Mouse (Mus musculus): ENCODE data around the gene Gramd1c. TPM values are rescaled to one million over a fixed set of nuclear protein-coding genes. Genes with fewer than 3 reads are reported as not detected.

The Gramd1c gene
- polyA plus RNA-seq, 1 experiment from 2014 or later: 3.1 TPM

GRCm38 (mm10) chr16:43958038-43958437 lies 105.1 kb downstream of the Gramd1c start:
- Histone ChIP-seq H3K9ac (ENCODE audit: low read depth, low read length) (no peak overlapping the region), H3K27me3 (replicated peaks; ENCODE audit: control insufficient read depth, insufficient read depth, low read length) (no peaks in the 10 kb centered on the region), H3K9me3 (ENCODE audit: control insufficient read depth, low read length) (no peaks in the 10 kb centered on the region), H3K4me2 (ENCODE audit: low read length) (no peak overlapping the region), H3K4me3 (ENCODE audit: low read length) (no peak overlapping the region), H3K36me3 (ENCODE audit: control insufficient read depth, insufficient read depth, low read length) (no peaks in the 10 kb centered on the region), H3K4me1 (ENCODE audit: control insufficient read depth, insufficient read depth, low read depth, low read length) (no peaks in the 10 kb centered on the region), H3K27ac (ENCODE audit: low read depth, low read length) (no peak overlapping the region)
- whole genome bisulfite sequencing: 84% methylated on average over 4 of the region's 4 CpGs
- ATAC-seq: no peak

- no peaks in the 10 kb centered on the region for H3K27me3 ChIP-seq (replicated peaks; ENCODE audit: control insufficient read depth, insufficient read depth, low read length)
- H3K4me2 ChIP-seq (ENCODE audit: low read length): no peak overlapping the region
- no peaks in the 10 kb centered on the region for H3K36me3 ChIP-seq (ENCODE audit: control insufficient read depth, insufficient read depth, low read length)
- H3K27ac ChIP-seq (ENCODE audit: low read depth, low read length): no peak overlapping the region
- no peaks in the 10 kb centered on the region for H3K4me1 ChIP-seq (ENCODE audit: control insufficient read depth, insufficient read depth, low read depth, low read length)
- no peak overlapping the region for H3K4me3 ChIP-seq (ENCODE audit: low read length)
- H3K9me3 ChIP-seq (ENCODE audit: control insufficient read depth, low read length): no peaks in the 10 kb centered on the region
- WGBS: 87% methylated on average over 6 of the region's 6 CpGs
- ATAC-seq: no peak
- no peak overlapping the region for H3K9ac ChIP-seq (ENCODE audit: low read depth, low read length)
Measured at GRCm38 (mm10) chr16:43954913-43955312, 108.2 kb downstream of the Gramd1c start.

- no peaks in the 10 kb centered on the region for H3K9me3 ChIP-seq (ENCODE audit: control insufficient read depth, low read length)
- no peak overlapping the region for H3K9ac ChIP-seq (ENCODE audit: low read depth, low read length)
- no peaks in the 10 kb centered on the region for H3K36me3 ChIP-seq (ENCODE audit: control insufficient read depth, insufficient read depth, low read length)
- no peaks in the 10 kb centered on the region for H3K27me3 ChIP-seq (replicated peaks; ENCODE audit: control insufficient read depth, insufficient read depth, low read length)
- no peak overlapping the region for H3K27ac ChIP-seq (ENCODE audit: low read depth, low read length)
- H3K4me3 ChIP-seq (ENCODE audit: low read length): no peak overlapping the region
- no peaks in the 10 kb centered on the region for H3K4me1 ChIP-seq (ENCODE audit: control insufficient read depth, insufficient read depth, low read depth, low read length)
- no peak overlapping the region for H3K4me2 ChIP-seq (ENCODE audit: low read length)
- WGBS: 81% methylated on average over 4 of the region's 4 CpGs
- ATAC-seq: no peak
Measured at GRCm38 (mm10) chr16:43951591-43951990, 111.6 kb downstream of the Gramd1c start.

GRCm38 (mm10) chr16:43945869-43946268 lies 117.3 kb downstream of the Gramd1c start:
- no peaks in the 10 kb centered on the region for H3K9me3 ChIP-seq (ENCODE audit: control insufficient read depth, low read length)
- H3K4me2 ChIP-seq (ENCODE audit: low read length): no peak overlapping the region
- H3K4me1 ChIP-seq (ENCODE audit: control insufficient read depth, insufficient read depth, low read depth, low read length): no peaks in the 10 kb centered on the region
- ATAC-seq: no peak
- H3K9ac ChIP-seq (ENCODE audit: low read depth, low read length): no peak overlapping the region
- no peaks in the 10 kb centered on the region for H3K27me3 ChIP-seq (replicated peaks; ENCODE audit: control insufficient read depth, insufficient read depth, low read length)
- no peaks in the 10 kb centered on the region for H3K36me3 ChIP-seq (ENCODE audit: control insufficient read depth, insufficient read depth, low read length)
- 77% methylated on average over 3 of the region's 3 CpGs for WGBS
- no peak overlapping the region for H3K4me3 ChIP-seq (ENCODE audit: low read length)
- H3K27ac ChIP-seq (ENCODE audit: low read depth, low read length): no peak overlapping the region

- no peak overlapping the region for H3K4me2 ChIP-seq (ENCODE audit: low read length)
- no peaks in the 10 kb centered on the region for H3K36me3 ChIP-seq (ENCODE audit: control insufficient read depth, insufficient read depth, low read length)
- H3K27me3 ChIP-seq (replicated peaks; ENCODE audit: control insufficient read depth, insufficient read depth, low read length): no peaks in the 10 kb centered on the region
- H3K27ac ChIP-seq (ENCODE audit: low read depth, low read length): no peak overlapping the region
- 83% methylated on average over 3 of the region's 3 CpGs for WGBS
- H3K4me1 ChIP-seq (ENCODE audit: control insufficient read depth, insufficient read depth, low read depth, low read length): no peaks in the 10 kb centered on the region
- H3K9ac ChIP-seq (ENCODE audit: low read depth, low read length): no peak overlapping the region
- H3K9me3 ChIP-seq (ENCODE audit: control insufficient read depth, low read length): no peaks in the 10 kb centered on the region
- ATAC-seq: no peak
- H3K4me3 ChIP-seq (ENCODE audit: low read length): no peak overlapping the region
Measured at GRCm38 (mm10) chr16:43945351-43945750, 117.8 kb downstream of the Gramd1c start.

- no peaks in the 10 kb centered on the region for H3K9me3 ChIP-seq (ENCODE audit: control insufficient read depth, low read length)
- H3K27me3 ChIP-seq (replicated peaks; ENCODE audit: control insufficient read depth, insufficient read depth, low read length): no peaks in the 10 kb centered on the region
- WGBS: 90% methylated on average over 4 of the region's 4 CpGs
- no peak overlapping the region for H3K9ac ChIP-seq (ENCODE audit: low read depth, low read length)
- H3K4me2 ChIP-seq (ENCODE audit: low read length): no peak overlapping the region
- H3K27ac ChIP-seq (ENCODE audit: low read depth, low read length): no peak overlapping the region
- H3K4me1 ChIP-seq (ENCODE audit: control insufficient read depth, insufficient read depth, low read depth, low read length): no peaks in the 10 kb centered on the region
- no peak overlapping the region for H3K4me3 ChIP-seq (ENCODE audit: low read length)
- ATAC-seq: no peak
- no peaks in the 10 kb centered on the region for H3K36me3 ChIP-seq (ENCODE audit: control insufficient read depth, insufficient read depth, low read length)
Measured at GRCm38 (mm10) chr16:43940846-43941245, 122.3 kb downstream of the Gramd1c start.

GRCm38 (mm10) chr16:43935892-43936291 lies 127.3 kb downstream of the Gramd1c start:
- 67% methylated on average over 3 of the region's 3 CpGs for WGBS
- H3K27ac ChIP-seq (ENCODE audit: low read depth, low read length): no peak overlapping the region

GRCm38 (mm10) chr16:43935367-43935766 lies 127.8 kb downstream of the Gramd1c start:
- Histone ChIP-seq H3K27ac (ENCODE audit: low read depth, low read length) (no peak overlapping the region), H3K27me3 (replicated peaks; ENCODE audit: control insufficient read depth, insufficient read depth, low read length) (no peaks in the 10 kb centered on the region), H3K9ac (ENCODE audit: low read depth, low read length) (no peak overlapping the region), H3K9me3 (ENCODE audit: control insufficient read depth, low read length) (no peaks in the 10 kb centered on the region), H3K4me3 (ENCODE audit: low read length) (no peak overlapping the region), H3K4me1 (ENCODE audit: control insufficient read depth, insufficient read depth, low read depth, low read length) (no peaks in the 10 kb centered on the region), H3K36me3 (ENCODE audit: control insufficient read depth, insufficient read depth, low read length) (no peaks in the 10 kb centered on the region), H3K4me2 (ENCODE audit: low read length) (no peak overlapping the region)
- ATAC-seq: no peak
- 70% methylated on average over 3 of the region's 3 CpGs for WGBS

More at GRCm38 (mm10) chr16:43935892-43936291, 127.3 kb downstream of the Gramd1c start:
- Histone ChIP-seq H3K4me3 (ENCODE audit: low read length) (no peak overlapping the region), H3K4me1 (ENCODE audit: control insufficient read depth, insufficient read depth, low read depth, low read length) (no peaks in the 10 kb centered on the region), H3K9ac (ENCODE audit: low read depth, low read length) (no peak overlapping the region), H3K27me3 (replicated peaks; ENCODE audit: control insufficient read depth, insufficient read depth, low read length) (no peaks in the 10 kb centered on the region), H3K9me3 (ENCODE audit: control insufficient read depth, low read length) (no peaks in the 10 kb centered on the region), H3K36me3 (ENCODE audit: control insufficient read depth, insufficient read depth, low read length) (no peaks in the 10 kb centered on the region), H3K4me2 (ENCODE audit: low read length) (no peak overlapping the region)
- no peak for ATAC-seq

- ATAC-seq: 0 out of 2 replicates have a peak, but pooled peaks have one; percentile 11
- no peaks in the 10 kb centered on the region for H3K27me3 ChIP-seq (replicated peaks; ENCODE audit: control insufficient read depth, insufficient read depth, low read length)
- no peak overlapping the region for H3K4me3 ChIP-seq (ENCODE audit: low read length)
- 77% methylated on average over 8 of the region's 8 CpGs for WGBS
- H3K9me3 ChIP-seq (ENCODE audit: control insufficient read depth, low read length): no peaks in the 10 kb centered on the region
- no peak overlapping the region for H3K9ac ChIP-seq (ENCODE audit: low read depth, low read length)
- no peaks in the 10 kb centered on the region for H3K4me1 ChIP-seq (ENCODE audit: control insufficient read depth, insufficient read depth, low read depth, low read length)
- H3K36me3 ChIP-seq (ENCODE audit: control insufficient read depth, insufficient read depth, low read length): no peaks in the 10 kb centered on the region
- no peak overlapping the region for H3K27ac ChIP-seq (ENCODE audit: low read depth, low read length)
- no peak overlapping the region for H3K4me2 ChIP-seq (ENCODE audit: low read length)
Measured at GRCm38 (mm10) chr16:43934856-43935255, 128.3 kb downstream of the Gramd1c start.

- Histone ChIP-seq H3K4me3 (ENCODE audit: low read length) (no peak overlapping the region), H3K4me1 (ENCODE audit: control insufficient read depth, insufficient read depth, low read depth, low read length) (no peaks in the 10 kb centered on the region), H3K4me2 (ENCODE audit: low read length) (no peak overlapping the region), H3K9ac (ENCODE audit: low read depth, low read length) (no peak overlapping the region), H3K9me3 (ENCODE audit: control insufficient read depth, low read length) (no peaks in the 10 kb centered on the region), H3K36me3 (ENCODE audit: control insufficient read depth, insufficient read depth, low read length) (no peaks in the 10 kb centered on the region), H3K27me3 (replicated peaks; ENCODE audit: control insufficient read depth, insufficient read depth, low read length) (no peaks in the 10 kb centered on the region), H3K27ac (ENCODE audit: low read depth, low read length) (no peak overlapping the region)
- WGBS: 91% methylated on average over 6 of the region's 6 CpGs
- no peak for ATAC-seq
Measured at GRCm38 (mm10) chr16:43933041-43933440, 130.1 kb downstream of the Gramd1c start.
